Mouse (Mus musculus) ES-E14 (cell line): Measurements from ENCODE around the gene Ankrd27.

Experiments
- HCFC1 ChIP-seq: IDR thresholded peaks from 2 replicates; pipeline ENCODE4 v1.6.1; 2012; ENCODE audit warnings: low read length, inconsistent platforms, borderline replicate concordance; ENCODE audit not compliant: insufficient read depth
- MAFK ChIP-seq: IDR thresholded peaks from 2 replicates; pipeline ENCODE4 v1.6.1; 2014; ENCODE audit warnings: mild to moderate bottlenecking, low read depth, low read length, inconsistent platforms; ENCODE audit not compliant: insufficient read depth
- ZC3H11A ChIP-seq: IDR thresholded peaks from 2 replicates; pipeline ENCODE4 v1.6.1; 2012; ENCODE audit warnings: low read depth, mild to moderate bottlenecking, inconsistent platforms, low read length, borderline replicate concordance
- ZNF384 ChIP-seq: IDR thresholded peaks from 2 replicates; pipeline ENCODE4 v1.6.1; 2012; ENCODE audit warnings: low read depth, low read length, inconsistent platforms

- TF ChIP-seq HCFC1: no peak
- no peak for TF ChIP-seq ZNF384
- TF ChIP-seq MAFK: no peak
- TF ChIP-seq ZC3H11A: no peak
These were observed 29.8 kb upstream of the Ankrd27 start, which contains the start of gene Nudt19 for GRCm38 (mm10) chr7:35556205-35556603.
